Mouse (Mus musculus) adrenal gland (tissue): Measurements from ENCODE around the gene Pgf.
"Not testable (repeated sequence)": the region's sequence is repeated elsewhere in the genome, so short reads cannot be mapped to it uniquely, and the experiment has no call there.

Experiments
- intact Hi-C: fragments of 180-260 bp; cut with DNase I; formaldehyde crosslinking; loops from one replicate; pipeline ENCODE4 v1.15.1; 2025

The Pgf gene

DNA sequence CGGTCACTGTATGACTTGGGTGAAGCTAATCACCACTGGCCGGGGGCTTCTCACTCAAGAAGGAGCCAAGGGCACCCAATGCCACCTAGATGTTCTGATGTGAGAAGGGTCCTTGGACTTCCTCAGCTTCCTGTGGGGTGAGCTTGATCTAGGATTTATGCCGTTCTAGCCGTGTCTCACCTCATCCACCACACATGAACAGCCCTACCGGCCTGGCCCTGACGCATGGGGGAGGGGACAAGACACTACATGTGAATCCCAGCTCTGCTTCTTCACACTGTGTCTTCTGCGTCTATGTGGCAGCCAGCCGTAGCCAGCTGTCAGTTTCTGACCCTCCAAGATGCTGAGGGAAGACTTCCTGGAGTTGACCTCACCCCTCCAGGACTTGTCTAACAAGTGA, 18.8 kb downstream of the Pgf start:
- intact Hi-C loops = no loop called here

DNA sequence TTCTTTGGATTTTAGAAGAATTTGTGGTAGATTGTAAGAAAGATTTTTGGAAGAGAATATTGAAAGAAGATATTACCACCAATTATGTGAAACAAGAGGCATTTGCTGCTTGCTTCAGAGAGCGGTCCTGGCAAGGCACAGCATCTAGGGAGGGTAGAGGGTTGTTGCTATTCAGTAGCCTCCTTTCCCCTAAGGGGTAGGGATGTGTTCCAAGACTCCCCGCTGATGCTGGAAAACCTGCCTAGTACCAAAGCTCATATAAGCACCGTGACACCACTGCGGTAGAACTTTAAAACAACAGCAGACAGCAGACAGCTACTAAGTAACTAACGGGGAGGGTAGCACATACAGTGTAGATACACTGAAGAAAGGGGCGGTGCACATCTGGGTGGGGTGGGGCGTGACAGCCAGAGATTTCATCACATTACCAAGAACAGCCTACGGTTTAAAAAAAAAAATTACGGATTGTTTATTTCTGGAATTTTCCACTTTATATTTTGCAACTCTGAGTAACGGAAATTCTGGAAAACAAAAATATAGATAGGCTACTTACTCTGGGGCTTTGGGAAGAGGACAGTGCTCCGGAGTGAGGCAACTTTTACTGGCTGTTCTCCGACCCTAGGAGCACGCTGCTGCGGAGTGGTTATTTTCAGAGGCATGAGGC, 19.7 kb downstream of the Pgf start:
- intact Hi-C loops = no loop called here

DNA sequence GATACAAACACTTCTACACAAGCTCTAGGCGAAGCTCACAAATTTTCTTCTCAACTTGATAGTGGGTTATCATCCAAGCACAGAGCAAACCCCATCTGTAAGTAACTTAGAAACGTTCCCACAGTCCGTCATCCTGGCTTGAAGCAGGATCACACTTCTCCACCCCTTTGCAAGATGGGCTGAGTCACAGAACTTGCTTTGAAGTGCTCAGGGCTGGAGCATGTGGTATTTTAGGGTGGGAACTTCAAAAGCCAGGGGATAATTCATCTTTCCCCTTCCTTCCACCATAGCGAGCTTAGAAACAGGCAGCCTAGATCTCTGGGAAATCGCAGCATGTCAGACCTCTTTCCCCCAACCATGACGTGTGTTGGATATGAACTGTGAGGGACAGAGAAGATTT, 21.3 kb downstream of the Pgf start:
- intact Hi-C loops = no loop called here

DNA sequence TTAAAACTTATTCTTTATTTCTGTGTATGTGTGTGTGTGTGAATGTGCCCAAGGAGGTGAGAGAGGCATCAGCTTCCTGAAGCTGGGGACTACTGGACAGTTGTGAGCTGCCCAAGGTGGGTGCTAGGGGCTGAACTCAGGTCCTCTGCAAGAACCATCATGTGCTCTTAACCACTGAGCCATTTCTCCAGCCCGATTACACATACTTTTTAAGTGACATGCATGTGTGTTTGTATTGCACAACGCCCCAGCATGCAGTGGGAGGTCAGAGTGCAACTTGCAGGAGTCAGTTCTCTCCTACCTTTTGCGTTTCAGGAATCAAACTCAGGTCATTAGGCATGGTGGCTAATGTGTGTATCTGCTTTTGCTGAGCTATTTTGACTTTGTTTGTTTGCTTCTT, 24.6 kb downstream of the Pgf start:
- intact Hi-C loops = no loop called here

DNA sequence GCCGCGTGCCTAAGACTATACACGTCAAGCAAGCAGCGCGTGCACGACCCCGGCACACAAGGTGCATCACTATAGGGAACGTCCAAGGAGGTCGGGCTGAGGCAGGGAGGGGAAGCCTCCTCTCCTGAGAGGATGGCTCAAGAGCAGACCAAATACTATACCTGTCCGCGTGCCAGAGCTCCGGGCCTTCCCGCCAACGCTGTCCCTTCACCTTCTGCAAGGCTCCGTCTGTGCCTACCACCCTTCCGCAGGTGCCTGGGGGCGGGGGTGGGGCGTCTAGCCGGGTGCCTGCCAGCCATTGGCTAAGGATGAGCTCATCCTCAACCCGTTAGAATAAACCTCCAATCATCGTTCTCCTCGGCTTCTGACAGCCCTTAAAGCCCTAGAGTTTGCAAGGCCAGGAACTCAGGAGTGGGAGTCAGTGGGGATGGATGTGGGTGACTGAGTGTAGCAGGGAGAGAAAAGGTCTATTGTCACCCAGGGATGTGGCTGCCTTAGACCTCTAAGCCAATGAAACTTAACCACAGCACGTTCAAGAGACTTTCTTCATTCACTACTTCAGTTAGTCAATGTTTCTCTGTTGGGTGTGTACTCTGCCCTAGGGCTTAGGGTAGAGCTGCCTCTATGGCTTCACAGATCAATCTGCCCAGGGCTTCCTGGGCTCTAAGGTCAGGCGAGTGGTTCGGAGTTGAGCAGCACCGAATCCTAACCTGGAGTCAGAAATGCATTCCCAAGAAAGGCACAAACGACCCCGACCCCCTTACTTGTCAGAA, 26.4 kb downstream of the Pgf start, which contains the start of gene Rps6kl1:
Rps6kl1 (minus strand) TSS at position 263 of the 773 bp plus-strand sequence.
- intact Hi-C loops = no loop called here

DNA sequence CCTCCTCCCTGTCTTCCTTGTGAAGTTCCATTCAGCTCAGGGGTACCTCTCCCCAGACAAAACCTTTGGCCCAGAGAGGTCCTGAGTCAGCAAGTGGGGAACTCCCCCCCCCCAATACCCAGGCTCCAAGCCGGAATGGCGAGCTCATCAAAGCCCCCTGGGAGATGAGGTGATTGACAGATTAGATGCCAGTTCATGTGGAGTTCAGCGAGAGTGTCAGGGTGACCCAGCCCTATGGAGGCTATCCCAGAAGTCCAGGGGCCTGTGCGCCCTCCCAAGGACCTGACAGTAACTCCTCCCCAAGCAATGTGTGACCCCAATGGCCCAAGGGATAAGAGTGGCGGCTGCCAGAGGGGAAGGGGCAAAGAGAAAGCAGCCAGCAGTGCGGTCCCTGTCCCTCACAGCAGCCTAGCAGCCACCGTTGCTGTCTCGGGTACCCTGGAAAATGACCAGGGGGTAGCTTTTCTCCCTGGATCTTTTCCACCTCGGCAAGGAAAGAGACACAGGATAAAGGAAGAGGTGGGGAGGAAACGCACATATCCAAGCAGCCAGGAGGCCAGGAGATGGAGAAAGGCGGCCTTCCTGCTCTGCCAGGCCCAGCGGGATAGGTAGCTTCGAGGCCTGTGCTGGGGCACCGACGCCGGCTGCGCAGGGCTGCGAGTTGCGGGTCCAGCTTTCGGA, 27.1 kb downstream of the Pgf start:
- intact Hi-C loops = no loop called here

DNA sequence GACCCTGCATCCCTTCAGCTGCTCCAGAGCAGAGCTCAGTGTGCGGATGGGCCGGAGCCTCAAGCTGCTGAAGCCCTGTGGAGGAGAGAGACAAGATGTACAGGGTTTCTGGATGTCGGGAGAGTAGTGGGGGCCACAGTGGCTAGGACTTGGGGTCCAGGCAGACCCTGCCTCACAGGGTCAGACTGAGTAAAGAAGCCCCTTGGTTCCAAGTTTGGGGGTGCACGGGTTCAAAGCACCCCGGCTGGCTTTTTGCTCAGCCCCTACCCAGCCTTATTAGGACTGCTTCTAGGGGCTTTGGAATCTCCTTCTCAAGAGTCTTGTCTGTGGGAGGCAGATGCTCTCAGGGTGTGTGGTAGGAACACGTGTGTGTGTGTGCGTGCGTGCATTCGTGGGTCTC, 30.7 kb downstream of the Pgf start:
- intact Hi-C loops = no loop called here

DNA sequence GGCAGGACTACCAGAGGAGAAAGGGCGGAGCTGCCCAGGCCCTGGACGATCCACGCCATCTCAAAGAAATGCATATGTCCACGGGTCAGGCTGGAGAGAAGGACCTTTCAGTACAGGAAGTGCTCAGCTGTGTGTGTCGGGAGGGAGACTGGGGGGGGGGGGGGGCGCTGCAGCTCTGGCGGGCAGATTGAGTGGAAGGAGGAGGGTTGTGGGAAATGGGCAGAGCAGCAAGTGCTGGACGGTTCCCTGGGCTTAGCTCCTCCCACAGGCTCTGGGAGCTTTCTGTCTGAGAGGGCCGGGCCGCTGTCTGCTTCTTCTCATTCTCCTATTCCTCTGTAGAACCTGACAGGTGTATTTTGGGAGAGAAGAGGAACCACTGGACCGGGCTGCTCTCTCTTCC, 31.2 kb downstream of the Pgf start:
- intact Hi-C loops = no loop called here

DNA sequence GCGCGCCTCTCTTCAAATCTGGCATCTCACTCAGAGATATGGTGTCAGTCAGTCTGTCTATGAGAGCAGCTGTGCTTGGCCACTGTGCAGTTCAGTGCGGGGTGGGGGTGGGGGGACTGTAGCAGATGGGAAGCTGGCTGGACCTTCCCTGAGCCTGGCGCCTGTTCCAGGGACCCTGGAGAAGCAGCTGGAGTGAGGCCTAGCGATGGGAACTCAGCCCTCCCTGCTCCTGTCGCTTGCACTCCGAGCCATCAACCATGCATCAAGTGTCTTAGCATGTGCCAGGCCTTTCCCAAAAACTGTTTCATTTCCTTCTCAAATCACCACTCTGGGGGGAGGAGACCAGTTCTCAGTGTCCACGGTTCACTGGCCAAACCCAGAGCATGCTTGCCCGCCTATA, 32.0 kb downstream of the Pgf start:
- intact Hi-C loops = no loop called here

DNA sequence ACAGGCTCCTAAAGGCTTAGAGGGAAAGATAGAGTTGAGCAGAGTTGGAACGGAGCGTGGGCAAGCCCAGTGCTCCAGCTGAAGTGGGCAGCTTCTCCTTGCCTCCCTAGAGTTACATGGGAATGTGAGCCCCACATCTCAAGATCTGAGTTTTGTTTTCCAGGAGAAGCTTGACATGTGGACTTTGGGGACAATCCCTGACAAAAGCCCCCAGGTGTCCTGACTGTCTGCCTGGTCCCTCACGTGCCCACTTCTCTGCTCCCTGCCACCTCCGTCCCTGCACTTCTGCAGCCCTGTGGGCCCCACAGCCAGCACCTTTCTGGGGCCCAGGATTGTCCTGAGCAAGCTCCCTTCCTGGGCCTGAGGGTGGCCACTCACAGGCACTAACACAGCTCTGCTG, 32.8 kb downstream of the Pgf start:
- intact Hi-C loops = no loop called here

DNA sequence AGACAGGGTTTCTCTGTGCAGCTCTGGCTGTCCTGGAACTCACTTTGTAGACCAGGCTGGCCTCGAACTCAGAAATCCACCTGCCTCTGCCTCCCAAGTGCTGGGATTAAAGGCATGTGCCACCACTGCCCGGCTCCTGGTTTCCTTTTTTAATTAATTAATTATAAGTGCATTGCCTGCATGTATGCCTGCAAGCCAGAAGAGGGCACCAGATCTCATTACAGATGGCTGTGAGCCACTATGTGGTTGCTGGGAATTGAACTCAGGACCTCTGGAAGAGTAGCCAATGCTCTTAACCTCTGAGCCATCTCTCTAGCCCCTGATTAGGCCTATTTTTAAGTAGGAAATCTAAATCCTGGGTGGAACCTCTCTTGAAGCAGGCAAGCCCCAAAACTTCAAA, 33.3 kb downstream of the Pgf start:
- intact Hi-C loops = not testable (repeated sequence)

DNA sequence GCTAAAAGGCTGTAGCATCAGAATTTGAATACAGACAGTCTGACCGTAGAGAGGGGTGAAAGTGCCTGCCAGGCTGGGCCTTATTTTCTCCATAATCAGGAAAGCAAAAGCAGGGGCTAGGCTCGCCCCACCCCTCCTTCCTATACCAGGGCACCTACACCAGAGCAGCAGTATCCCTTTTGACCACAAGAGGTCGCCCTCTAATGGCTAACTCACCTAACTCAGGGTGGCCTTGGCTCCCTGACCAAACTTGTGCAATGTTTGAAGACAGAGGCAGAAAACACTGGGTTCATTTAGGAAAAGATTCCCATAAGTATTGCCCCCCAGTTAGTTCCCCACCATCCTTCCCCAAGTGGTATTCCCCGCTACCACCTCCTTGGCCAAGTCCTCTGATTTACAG, 34.8 kb downstream of the Pgf start:
- intact Hi-C loops = loop anchor here (1.0 kb wide), 1 partner anchor 164 kb away; no protein-coding TSS in a partner anchor

DNA sequence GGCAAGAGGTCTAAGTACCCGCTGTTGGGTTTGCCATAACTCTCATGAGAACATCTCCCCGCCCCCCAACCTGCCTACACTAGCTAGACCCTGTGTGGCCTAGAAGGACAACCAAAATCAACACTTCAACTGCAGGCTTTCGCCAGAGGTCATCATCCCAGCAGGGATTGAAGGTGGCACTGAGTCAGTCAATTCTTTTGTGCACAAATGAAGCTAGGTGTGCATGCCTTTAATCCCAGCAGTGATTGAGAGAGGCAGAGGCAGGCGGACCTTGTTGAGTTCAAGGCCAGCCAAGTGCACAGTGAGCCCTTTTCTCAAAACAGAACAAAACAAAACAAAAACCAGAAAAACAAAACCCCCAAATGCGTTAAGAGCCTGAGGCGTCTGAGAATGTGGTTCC, 36.5 kb downstream of the Pgf start:
- intact Hi-C loops = no loop called here

DNA sequence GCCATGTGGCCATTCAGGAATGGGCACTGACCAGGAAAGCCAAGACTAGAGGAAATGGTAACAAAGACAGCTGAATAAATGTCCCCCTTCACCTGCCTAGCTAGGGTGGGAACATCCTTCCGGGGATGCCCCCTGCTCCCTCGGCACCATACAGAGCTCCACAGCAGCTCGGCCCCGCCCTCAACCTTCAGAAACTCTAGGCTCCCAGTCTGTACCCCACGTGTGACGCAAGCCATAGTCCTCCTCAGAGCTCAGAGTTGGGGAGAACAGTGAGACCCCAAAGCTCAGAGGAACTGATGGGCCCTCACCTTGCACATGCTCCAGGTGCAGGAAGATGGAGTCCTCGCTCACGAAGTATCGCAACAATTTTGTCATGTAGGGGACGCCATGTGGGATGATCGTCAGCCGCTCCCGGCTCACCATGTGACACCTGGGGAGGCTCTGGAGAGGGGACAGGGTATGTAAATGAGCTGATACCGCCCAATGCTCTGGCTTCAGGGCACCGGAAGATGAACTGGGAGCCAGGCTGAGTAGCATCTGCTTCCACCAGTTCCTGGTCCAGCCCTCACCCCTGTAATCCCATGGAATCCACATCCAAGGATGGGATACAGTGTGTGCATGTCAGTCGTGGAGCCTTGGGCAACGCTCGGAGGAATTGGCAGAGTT, 37.4 kb downstream of the Pgf start:
- intact Hi-C loops = no loop called here

DNA sequence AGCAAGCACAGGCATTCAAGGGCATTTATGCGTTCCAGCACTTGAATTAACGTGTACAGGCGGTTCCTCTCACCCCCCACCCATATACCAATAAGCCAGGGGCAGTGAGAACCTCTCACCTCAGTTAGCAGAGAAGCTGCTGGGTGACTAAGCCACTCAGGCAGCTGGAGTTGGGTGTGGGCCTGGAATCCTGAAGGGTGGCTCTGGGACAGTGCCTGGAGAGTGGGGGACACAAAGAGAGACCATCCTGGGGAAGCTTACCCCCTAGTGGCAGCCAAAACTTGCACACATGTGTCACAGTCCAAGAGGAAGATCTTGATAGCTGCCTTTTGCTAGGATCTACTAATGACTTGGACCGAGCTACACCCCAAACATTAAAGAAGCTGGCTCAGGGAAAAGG, 41.0 kb downstream of the Pgf start:
- intact Hi-C loops = no loop called here

DNA sequence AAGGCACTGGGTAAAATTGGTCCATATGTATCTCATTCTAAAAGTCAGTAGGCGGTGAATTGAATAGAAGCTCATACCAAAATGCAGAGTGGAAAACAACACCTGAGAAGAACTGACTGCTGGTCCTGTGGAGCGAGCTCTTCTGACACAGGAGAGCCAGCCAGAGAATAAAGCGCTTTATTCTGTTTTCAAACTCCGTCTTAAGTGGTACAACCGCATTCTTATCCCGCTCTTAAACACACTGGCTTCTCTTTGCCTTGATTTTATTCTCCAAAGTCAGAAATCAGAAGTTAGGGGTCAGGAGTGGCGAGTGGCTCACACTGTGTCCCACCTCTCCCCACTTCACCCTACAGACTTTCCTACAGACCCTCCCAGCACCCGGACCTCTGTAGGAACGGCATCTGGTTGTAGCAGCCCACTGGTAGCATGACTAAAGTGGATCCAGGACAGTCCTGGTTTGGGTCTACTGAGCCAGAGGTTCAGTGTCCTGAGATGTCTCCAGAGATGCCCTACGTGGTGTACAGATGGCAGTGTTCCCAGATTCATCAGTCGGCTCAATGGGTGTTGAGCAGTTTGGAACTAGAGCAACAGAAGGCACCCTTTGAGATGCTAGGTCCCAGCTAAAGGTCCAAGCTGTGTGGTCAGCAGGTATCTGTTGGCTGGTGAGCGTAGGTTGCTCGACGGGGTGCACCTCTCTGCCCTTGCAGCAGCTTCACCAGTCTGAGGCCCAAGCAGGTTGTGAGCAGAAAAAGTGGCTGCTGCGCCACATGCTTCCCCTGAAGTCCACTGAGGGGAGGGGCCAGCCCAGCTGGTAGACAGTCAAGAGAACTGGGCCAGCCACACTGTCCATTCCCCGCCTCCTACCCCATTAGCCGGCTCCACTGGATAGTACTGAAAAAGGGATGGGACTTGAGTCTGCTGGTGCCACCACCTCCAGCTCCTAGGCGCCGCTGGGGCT, 41.8 kb downstream of the Pgf start:
- intact Hi-C loops = no loop called here

DNA sequence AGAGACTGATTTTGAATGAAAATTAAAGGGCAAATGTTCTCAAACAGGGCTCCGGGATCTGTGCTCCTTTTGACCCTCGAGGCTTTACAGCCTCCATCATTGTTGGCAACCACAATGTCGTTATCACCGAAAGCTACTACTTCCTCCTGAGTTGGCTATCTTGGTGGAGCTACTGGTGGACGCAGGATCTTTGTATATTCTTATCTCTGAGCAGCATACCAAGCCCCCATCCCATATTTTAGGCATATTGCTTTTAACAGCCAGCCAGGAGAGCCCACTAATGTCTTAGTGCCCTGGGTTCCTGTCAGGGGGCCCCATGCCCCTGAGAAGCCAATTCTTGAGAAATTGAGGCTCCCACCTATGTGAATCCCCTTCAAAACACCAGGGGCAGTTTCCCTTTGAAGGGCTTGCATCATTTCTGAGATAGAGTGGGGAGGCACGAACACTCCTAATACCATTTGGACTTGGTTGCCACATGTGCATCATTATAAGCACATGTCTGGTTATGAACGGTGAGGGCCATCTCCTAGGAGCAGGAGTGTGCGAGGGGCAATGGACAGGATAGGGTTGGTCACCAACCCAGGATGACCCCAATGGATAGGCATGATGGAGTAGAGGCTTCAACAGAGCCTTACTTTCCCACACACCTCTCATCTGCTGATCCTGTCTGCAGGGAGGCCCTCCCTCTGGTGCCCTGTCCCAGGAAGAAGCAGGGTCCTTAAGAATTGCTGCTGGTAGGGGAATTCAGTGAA, 43.4 kb downstream of the Pgf start:
- intact Hi-C loops = no loop called here

DNA sequence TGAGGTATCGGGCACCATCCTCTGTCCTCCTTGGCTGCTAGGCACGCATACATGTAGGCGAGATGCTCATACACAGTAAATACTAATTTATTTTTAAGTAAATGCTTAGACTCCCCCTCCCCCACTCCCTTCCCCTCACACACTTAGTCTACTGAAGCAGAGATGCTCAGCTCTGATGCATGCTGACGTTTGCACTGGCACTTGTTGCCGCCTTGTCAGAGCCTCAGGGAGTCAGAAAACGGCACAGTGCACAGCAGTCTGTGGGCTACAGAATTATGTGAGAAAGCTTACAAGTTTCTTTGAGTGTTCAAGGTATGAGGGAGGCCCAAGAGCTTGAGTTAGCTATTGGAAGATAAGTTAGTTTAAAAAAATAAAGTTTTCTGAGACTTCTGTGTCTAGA, 46.2 kb downstream of the Pgf start:
- intact Hi-C loops = no loop called here

DNA sequence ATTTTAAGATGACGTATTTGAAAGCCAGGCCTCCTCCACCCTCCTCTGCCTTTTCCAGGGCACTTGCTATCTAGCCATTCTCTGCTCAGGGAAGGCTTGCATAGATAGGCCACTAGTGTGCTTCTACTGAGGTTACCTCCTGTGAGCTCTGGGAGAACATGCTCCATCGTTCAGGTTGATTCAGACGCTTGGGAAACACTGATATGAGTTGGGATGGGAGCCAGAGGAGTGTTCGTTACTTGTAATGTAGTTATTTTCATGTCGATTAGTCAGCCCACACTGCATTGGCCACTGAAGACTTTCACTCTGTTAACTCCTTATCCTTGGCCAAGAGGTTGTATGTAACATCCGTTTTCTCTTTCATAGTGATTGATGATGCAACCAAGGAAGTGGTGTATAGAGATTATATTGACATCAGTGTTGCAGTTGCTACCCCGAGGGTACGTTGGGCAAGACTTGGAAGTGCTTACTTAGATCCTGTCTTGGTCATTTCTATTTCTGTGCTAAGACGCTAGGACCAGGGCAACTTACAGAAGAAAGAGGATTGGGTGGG, 48.1 kb downstream of the Pgf start:
- intact Hi-C loops = no loop called here
